16 mouse cellular contexts compared by ENCODE assay signal in the genomic region with DNA sequence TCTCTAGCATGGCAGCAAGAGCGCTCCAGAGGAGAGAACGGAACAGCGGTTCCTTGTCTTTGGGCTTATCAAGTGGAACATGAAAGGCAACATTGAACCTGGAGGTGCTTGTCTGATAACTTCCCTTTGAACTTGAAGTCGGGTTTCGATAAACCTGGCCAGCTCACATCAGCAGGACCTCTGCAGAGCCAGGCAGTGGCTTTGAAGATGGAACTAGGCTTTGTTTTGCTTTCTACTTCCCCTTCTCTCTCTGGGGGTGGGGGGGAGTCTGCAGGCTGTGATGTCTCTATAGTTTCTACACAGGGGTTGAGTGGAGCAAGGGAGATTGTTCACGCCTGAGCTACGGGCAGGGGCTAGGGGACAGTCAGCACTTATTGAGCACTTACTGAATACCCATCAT.
"Had no signal": no experiment of that assay in that cellular context is flagged by ENCODE, and none has a peak within 500 bp of the region (broad histone marks: within the 10 kb centered on the region; RNA-seq: fewer than 3 reads in every experiment).

No protein-coding gene starts in this region.

- H3K4me3 ChIP-seq: left cerebral cortex, adult 2 months; limb, embryonic 12.5 days; liver, embryonic 13.5 days; midbrain, embryonic 10.5 days; myocyte; neural tube, embryonic 15.5 days; stomach, embryonic 15.5 days had no signal

- H3K36me3 ChIP-seq: liver, embryonic 13.5 days; neural tube, embryonic 15.5 days; stomach, embryonic 15.5 days had no signal

- H3K27me3 ChIP-seq: limb, embryonic 12.5 days; liver, embryonic 13.5 days; neural tube, embryonic 15.5 days; stomach, embryonic 15.5 days had no signal

- H3K27ac ChIP-seq: left cerebral cortex, adult 2 months; limb, embryonic 12.5 days; liver, embryonic 13.5 days had no signal

- DNase-seq: kidney, adult 11 months; kidney, adult 9 months; kidney, postnatal 10 days; liver; liver, embryonic 13.5 days; liver, postnatal 0 days; midbrain, embryonic 14.5 days; right cerebral cortex, postnatal 4 days; thymus, adult 2 months; thymus, postnatal 25 days had no signal

- ATAC-seq: liver, postnatal 0 days had no signal

- H3K4me1 ChIP-seq: liver, embryonic 13.5 days had no signal
